26 mouse cellular contexts compared by ENCODE assay signal in the genomic region with DNA sequence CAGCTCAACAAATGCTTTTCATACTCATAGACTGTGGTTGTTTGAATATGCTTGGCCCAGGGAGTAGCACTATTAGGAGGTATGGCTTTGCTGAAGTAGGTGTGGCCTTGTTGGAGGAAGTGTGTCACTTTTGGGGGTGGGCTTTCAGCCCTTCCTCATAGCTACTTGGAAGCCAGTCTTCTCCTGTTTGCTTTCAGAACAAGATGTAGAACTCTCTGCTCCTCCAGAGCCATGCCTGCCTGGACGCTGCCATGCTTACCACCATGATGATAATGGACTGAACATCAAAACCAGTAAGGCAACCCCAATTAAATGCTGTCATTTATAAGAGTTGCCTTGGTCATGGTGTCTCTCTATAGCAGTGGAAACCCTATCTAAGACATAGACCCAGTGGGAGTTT.
"Had no signal": no experiment of that assay in that cellular context is flagged by ENCODE, and none has a peak within 500 bp of the region (broad histone marks: within the 10 kb centered on the region; RNA-seq: fewer than 3 reads in every experiment).

No protein-coding gene starts in this region.

- H3K27ac ChIP-seq: heart, embryonic 15.5 days; hindbrain, embryonic 13.5 days; hindbrain, embryonic 15.5 days; hindbrain, postnatal 0 days; layer of hippocampus, adult 2 months; left cerebral cortex, adult 2 months; limb, embryonic 13.5 days; liver, embryonic 13.5 days; liver, embryonic 15.5 days had no signal

- H3K4me3 ChIP-seq: heart, embryonic 13.5 days; heart, embryonic 15.5 days; hindbrain, embryonic 13.5 days; hindbrain, embryonic 15.5 days; layer of hippocampus, adult 2 months; left cerebral cortex, adult 2 months; limb, embryonic 13.5 days; liver, embryonic 13.5 days; liver, embryonic 15.5 days had no signal

- H3K4me1 ChIP-seq: hindbrain, embryonic 13.5 days; hindbrain, embryonic 15.5 days; liver, embryonic 13.5 days; liver, embryonic 15.5 days had no signal

- H3K9ac ChIP-seq: heart, embryonic 13.5 days; heart, embryonic 15.5 days; hindbrain, embryonic 13.5 days; hindbrain, embryonic 15.5 days; limb, embryonic 13.5 days; liver, embryonic 13.5 days; liver, embryonic 15.5 days; liver, postnatal 0 days had no signal

- H3K36me3 ChIP-seq: hindbrain, embryonic 13.5 days; hindbrain, embryonic 15.5 days; liver, embryonic 13.5 days; liver, embryonic 15.5 days had no signal

- DNase-seq: gastrocnemius, postnatal 10 days; gastrocnemius, postnatal 25 days; heart, adult 18-20 months; heart, postnatal 14 days; heart, postnatal 36 days; kidney, adult 11 months; kidney, adult 2 months; kidney, adult 9 months; kidney, postnatal 10 days; kidney, postnatal 25 days; kidney, postnatal 4 days; liver; liver, embryonic 13.5 days; liver, postnatal 0 days had no signal

- H3K9me3 ChIP-seq: heart, embryonic 13.5 days; heart, embryonic 15.5 days; hindbrain, embryonic 13.5 days; hindbrain, embryonic 15.5 days; limb, embryonic 13.5 days; liver, embryonic 13.5 days; liver, embryonic 15.5 days had no signal

- ATAC-seq: hindbrain, postnatal 0 days; intestine, embryonic 16.5 days; liver, postnatal 0 days had no signal

- H3K4me2 ChIP-seq: heart, embryonic 11.5 days; heart, embryonic 13.5 days; heart, embryonic 15.5 days; hindbrain, embryonic 13.5 days; hindbrain, embryonic 15.5 days; limb, embryonic 13.5 days; liver, embryonic 11.5 days; liver, embryonic 13.5 days; liver, embryonic 15.5 days had no signal

- H3K27me3 ChIP-seq: heart, embryonic 13.5 days; heart, embryonic 15.5 days; hindbrain, embryonic 13.5 days; hindbrain, embryonic 15.5 days; limb, embryonic 13.5 days; liver, embryonic 13.5 days; liver, embryonic 15.5 days had no signal
